Mouse (Mus musculus): ENCODE results near the gene Hpn.

GRCm38 (mm10) chr7:31156034-31156928, 41.2 kb upstream of the Hpn start:
- TF ChIP-seq CTCF (IDR thresholded peaks at IDR 0.05; ENCODE audit: low read depth, low read length) (no peak), GATA1 (IDR thresholded peaks at IDR 0.05; ENCODE audit: borderline replicate concordance, low read length) (no peak)

Data from G1E (cell line).